Mouse (Mus musculus) MEL (cell line): ENCODE measurements around the gene Cd44. TPM values are rescaled to one million over a fixed set of nuclear protein-coding genes. Genes with fewer than 3 reads are reported as not detected.
A peak's percentile ranks its signal among the peaks of the same experiment; 100 is the strongest.

Experiments
- DNase-seq: peaks from one replicate; pipeline ENCODE4 v3.0.0; 2011; ENCODE audit warnings: low read depth, low spot score
- H3K27ac ChIP-seq: 2 replicates; pipeline ENCODE4 v1.5.1; 2012; ENCODE audit warnings: low read depth, mild to moderate bottlenecking, control low read depth, low read length, moderate library complexity; ENCODE audit not compliant: control insufficient read depth
- H3K27me3 ChIP-seq, 2 experiments: fragments of 150-350 bp in 1 of 2; sonication (generic) in 1 of 2; 2 replicates each; pipeline ENCODE4 v1.6.1; 2012; ENCODE audit warnings: low read length in 2 of 2, mild to moderate bottlenecking in 2 of 2, improper control_type of control experiment in 1 of 2, moderate library complexity in 1 of 2; ENCODE audit not compliant: insufficient read depth in 2 of 2, control insufficient read depth in 1 of 2
- H3K36me3 ChIP-seq, 2 experiments: 2 replicates each; pipeline ENCODE4 v1.6.1; 2012 to 2014; ENCODE audit warnings: low read length in 2 of 2, improper control_type of control experiment in 1 of 2, inconsistent platforms in 1 of 2, mild to moderate bottlenecking in 1 of 2; ENCODE audit not compliant: insufficient read depth in 2 of 2, control insufficient read depth in 1 of 2
- H3K4me1 ChIP-seq, 2 experiments: fragments of 150-350 bp in 1 of 2; sonication (generic) in 1 of 2; 2 replicates each; pipeline ENCODE4 v1.6.1; 2012; ENCODE audit warnings: low read length in 2 of 2, improper control_type of control experiment in 1 of 2, mild to moderate bottlenecking in 1 of 2; ENCODE audit not compliant: insufficient read depth in 2 of 2, control insufficient read depth in 1 of 2
- H3K4me3 ChIP-seq, 2 experiments: fragments of 150-350 bp in 1 of 2; sonication (generic) in 1 of 2; 2 replicates each; pipeline ENCODE4 v1.5.1; 2012; ENCODE audit warnings: low read depth in 2 of 2, low read length in 2 of 2, mild to moderate bottlenecking in 2 of 2, moderate library complexity in 2 of 2, control low read depth in 1 of 2, improper control_type of control experiment in 1 of 2; ENCODE audit not compliant: control insufficient read depth in 1 of 2, insufficient read depth in 1 of 2
- H3K79me2 ChIP-seq: 2 replicates; pipeline ENCODE4 v1.6.1; 2012; ENCODE audit warnings: mild to moderate bottlenecking, low read length, moderate library complexity; ENCODE audit not compliant: control insufficient read depth, poor library complexity, insufficient read depth
- H3K9ac ChIP-seq: 2 replicates; pipeline ENCODE4 v1.6.1; 2012; ENCODE audit warnings: low read depth, mild to moderate bottlenecking, control low read depth, low read length, moderate library complexity; ENCODE audit not compliant: control insufficient read depth, poor library complexity, severe bottlenecking
- H3K9me3 ChIP-seq: fragments of 150-350 bp; sonication (generic); replicated peaks from 2 replicates; pipeline ENCODE4 v1.6.1; 2012; ENCODE audit warnings: mild to moderate bottlenecking, low read length, improper control_type of control experiment, moderate library complexity; ENCODE audit not compliant: insufficient read depth
- CTCF ChIP-seq, 3 experiments: IDR thresholded peaks in 2 of 3; conservative IDR thresholded peaks in 1 of 3; 2 replicates each; pipeline ENCODE4 v1.5.1; 2011 to 2012; ENCODE audit warnings: low read length in 3 of 3, low read depth in 2 of 3, mild to moderate bottlenecking in 2 of 3, improper control_type of control experiment in 1 of 3, inconsistent platforms in 1 of 3, mixed read lengths in 1 of 3, moderate library complexity in 1 of 3; ENCODE audit not compliant: control insufficient read depth in 1 of 3, insufficient read depth in 1 of 3, poor library complexity in 1 of 3, severe bottlenecking in 1 of 3
- ELF1 ChIP-seq: IDR thresholded peaks from 2 replicates; pipeline ENCODE4 v1.6.1; 2014; ENCODE audit warnings: low read depth, mild to moderate bottlenecking, inconsistent platforms, low read length, improper control_type of control experiment, moderate library complexity
- EP300 ChIP-seq, 2 experiments: IDR thresholded peaks; 2 replicates each; pipeline ENCODE4 v1.6.1; 2011; ENCODE audit warnings: improper control_type of control experiment in 2 of 2, low read length in 2 of 2, low read depth in 1 of 2, mild to moderate bottlenecking in 1 of 2
- ETS1 ChIP-seq: IDR thresholded peaks from 2 replicates; pipeline ENCODE4 v1.6.1; 2012; ENCODE audit warnings: low read depth, mild to moderate bottlenecking, inconsistent platforms, low read length, improper control_type of control experiment, moderate library complexity
- GATA1 ChIP-seq: IDR thresholded peaks from 2 replicates; pipeline ENCODE4 v1.6.1; 2011; ENCODE audit warnings: low read depth, low read length, improper control_type of control experiment
- KAT2A ChIP-seq: conservative IDR thresholded peaks from 2 replicates; pipeline ENCODE4 v1.6.1; 2012; ENCODE audit warnings: low read depth, low read length, improper control_type of control experiment, inconsistent platforms
- MAFK ChIP-seq: IDR thresholded peaks from 2 replicates; pipeline ENCODE4 v1.6.1; 2011; ENCODE audit warnings: low read depth, mild to moderate bottlenecking, low read length, improper control_type of control experiment, borderline replicate concordance
- MAZ ChIP-seq: IDR thresholded peaks from 2 replicates; pipeline ENCODE4 v1.6.1; 2012; ENCODE audit warnings: low read depth, mild to moderate bottlenecking, inconsistent platforms, low read length, improper control_type of control experiment
- MXI1 ChIP-seq: IDR thresholded peaks from 2 replicates; pipeline ENCODE4 v1.6.1; 2011; ENCODE audit warnings: mild to moderate bottlenecking, low read depth, low read length, improper control_type of control experiment
- NELFE ChIP-seq: IDR thresholded peaks from 2 replicates; pipeline ENCODE4 v1.6.1; 2011; ENCODE audit warnings: low read depth, low read length, improper control_type of control experiment
- POLR2A ChIP-seq, 2 experiments: IDR thresholded peaks; 2 replicates each; pipeline ENCODE4 v1.6.1; 2011 to 2012; ENCODE audit warnings: low read length in 2 of 2, mild to moderate bottlenecking in 2 of 2, control low read depth in 1 of 2, improper control_type of control experiment in 1 of 2, low read depth in 1 of 2, moderate library complexity in 1 of 2; ENCODE audit not compliant: control insufficient read depth in 1 of 2, insufficient read depth in 1 of 2, poor library complexity in 1 of 2
- POLR2AphosphoS2 ChIP-seq: IDR thresholded peaks from 2 replicates; pipeline ENCODE4 v1.6.1; 2011; ENCODE audit warnings: low read length, improper control_type of control experiment
- RCOR1 ChIP-seq: IDR thresholded peaks from 2 replicates; pipeline ENCODE4 v1.6.1; 2012; ENCODE audit warnings: low read depth, mild to moderate bottlenecking, inconsistent platforms, low read length, improper control_type of control experiment
- UBTF ChIP-seq: IDR thresholded peaks from 2 replicates; pipeline ENCODE4 v1.6.1; 2012; ENCODE audit warnings: low read depth, mild to moderate bottlenecking, inconsistent platforms, low read length, improper control_type of control experiment, moderate library complexity, borderline replicate concordance; ENCODE audit not compliant: insufficient read depth
- ZC3H11A ChIP-seq: IDR thresholded peaks from 2 replicates; pipeline ENCODE4 v1.6.1; 2012; ENCODE audit warnings: low read depth, mild to moderate bottlenecking, inconsistent platforms, low read length, improper control_type of control experiment
- ZKSCAN1 ChIP-seq: IDR thresholded peaks from 2 replicates; pipeline ENCODE4 v1.6.1; 2012; ENCODE audit warnings: low read depth, mild to moderate bottlenecking, inconsistent platforms, low read length, improper control_type of control experiment, moderate library complexity
- polyA plus RNA-seq, 2 experiments: library from polyadenylated mRNA; stranded (reverse) in 1 of 2; unstranded in 1 of 2; fragments of >175 nt in 1 of 2; fragments of >200 nt in 1 of 2; gene quantifications; 2 replicates each; pipeline versions ENCODE4 v1.2.1 to v1.2.4; 2012; ENCODE audit warnings: low replicate concordance in 2 of 2, low read depth in 1 of 2; ENCODE audit not compliant: insufficient read length in 2 of 2, insufficient read depth in 1 of 2, missing spikeins in 1 of 2
- total RNA-seq: library from RNA; depleted of rRNA; stranded (reverse); fragments of 300-350 nt; gene quantifications from 2 replicates; pipeline ENCODE4 v1.2.3, GENCODE M21; 2012

Gene Cd44
- total and polyA plus RNA-seq, 3 experiments, result 43.8 to 226 (median 53.9) TPM

DNA sequence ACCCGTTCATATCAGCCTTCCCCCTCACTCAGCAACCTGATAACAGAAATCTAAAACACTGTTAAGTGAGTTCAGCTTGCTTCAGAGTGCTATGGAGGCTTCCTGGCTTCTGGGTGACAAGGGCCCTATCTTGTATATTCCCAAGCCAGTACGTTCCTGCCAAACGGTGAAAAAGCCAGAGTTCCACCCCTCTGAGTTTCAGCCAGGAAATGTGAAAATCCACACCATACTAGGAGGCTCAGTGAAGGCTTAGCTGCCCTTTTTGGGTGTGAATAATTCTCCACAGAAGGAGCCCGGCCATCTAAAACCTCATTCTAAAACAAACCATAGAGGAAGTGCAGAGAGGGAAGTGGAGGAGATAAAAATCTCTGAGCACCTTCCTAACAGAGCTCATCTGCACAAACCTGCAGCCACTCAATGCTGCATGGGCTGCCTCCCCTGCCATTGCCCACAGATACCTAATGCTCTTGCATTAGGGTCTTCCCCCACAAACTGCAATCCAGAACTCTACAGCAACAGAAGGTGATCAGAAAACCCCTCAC lies 49.5 kb downstream of the Cd44 start:
- TF ChIP-seq EP300 (IDR thresholded peaks at IDR 0.05; ENCODE audit: low read depth in 1 of 2, low read length in 2 of 2), result peak; percentile 63 to 83
- peak; percentile 34 for TF ChIP-seq RCOR1
- no peak for TF ChIP-seq ZC3H11A
- 0 out of 2 replicates have a peak, but pooled peaks have one; percentile 44 for TF ChIP-seq ELF1
- peak; percentile 81 for TF ChIP-seq GATA1
- TF ChIP-seq MXI1, result no peak
- TF ChIP-seq CTCF (IDR thresholded peaks at IDR 0.05 in 2 of 3, conservative IDR thresholded peaks at IDR 0.05 in 1 of 3; ENCODE audit: control insufficient read depth in 1 of 3, insufficient read depth in 1 of 3, low read depth in 2 of 3, low read length in 3 of 3, poor library complexity in 1 of 3, severe bottlenecking in 1 of 3), result no peak
- peak; percentile 70; the same call in 1 of the 2 replicates for TF ChIP-seq ETS1
- no peak for TF ChIP-seq KAT2A
- TF ChIP-seq MAZ, result no peak
- TF ChIP-seq, all 39 proteins: peak for 5
- no peaks in the 10 kb centered on the region for H3K27me3 ChIP-seq
- peak; percentile 57 for DNase-seq
- H3K36me3 ChIP-seq, result peaks cover 12 to 54% of the 10 kb centered on the region in 2 experiments
- H3K79me2 ChIP-seq, result 0 out of 2 replicates have a peak, but pooled peaks cover under 1% of the 10 kb centered on the region
- H3K9me3 ChIP-seq, result no peaks in the 10 kb centered on the region
- peak overlapping the region; percentile 79 for H3K27ac ChIP-seq
- H3K9ac ChIP-seq, result no peak overlapping the region
- peaks cover 21 to 45% of the 10 kb centered on the region in 2 experiments for H3K4me1 ChIP-seq
- H3K4me3 ChIP-seq, result no peak overlapping the region

DNA sequence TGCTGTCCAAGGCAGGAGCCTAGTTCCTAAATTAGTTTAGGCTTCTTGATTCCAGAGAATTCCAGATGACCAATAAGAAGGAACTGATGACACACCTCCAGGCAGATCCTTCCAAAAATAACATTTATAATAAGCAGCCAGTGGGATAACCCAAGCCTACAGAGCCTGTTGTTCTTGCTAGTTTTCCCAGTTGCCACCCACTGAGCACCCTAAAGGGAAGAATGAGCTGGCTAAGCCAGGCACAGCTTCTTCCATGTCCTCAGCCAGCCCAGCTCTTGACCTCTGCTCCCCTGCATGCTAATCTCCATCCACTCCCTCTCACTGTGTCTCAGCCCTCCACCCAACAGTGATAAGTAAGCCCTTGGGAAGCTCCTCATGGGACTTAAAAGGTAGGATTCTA lies 51.4 kb downstream of the Cd44 start:
- H3K4me1 ChIP-seq, result peaks cover 21 to 45% of the 10 kb centered on the region in 2 experiments
- 0 out of 2 replicates have a peak, but pooled peaks cover 2% of the 10 kb centered on the region for H3K79me2 ChIP-seq
- no peaks in the 10 kb centered on the region for H3K9me3 ChIP-seq
- no peaks in the 10 kb centered on the region for H3K27me3 ChIP-seq
- DNase-seq, result no peak
- no peak overlapping the region for H3K4me3 ChIP-seq
- H3K36me3 ChIP-seq, result peaks cover 16 to 58% of the 10 kb centered on the region in 2 experiments
- TF ChIP-seq UBTF (no peak), ZKSCAN1 (no peak), NELFE (no peak), ETS1 (no peak), MAFK (no peak), POLR2AphosphoS2 (no peak), POLR2A (IDR thresholded peaks at IDR 0.05; ENCODE audit: control insufficient read depth in 1 of 2, insufficient read depth in 1 of 2, low read depth in 1 of 2, low read length in 2 of 2, poor library complexity in 1 of 2) (no peak)
- H3K27ac ChIP-seq, result peak overlapping the region; percentile 95
- H3K9ac ChIP-seq, result no peak overlapping the region
